Mouse (Mus musculus): ENCODE measurements at regions not wholly inside any gene's neighbourhood (a gene's known extent, or its start where the extent isn't known, plus 50 kb on each side); places are given as distances from the start of the nearest gene placed in this dataset.

- DNase-seq = no peak
These were observed 118.5 kb downstream of the Ccdc50 start for GRCm38 (mm10) chr16:27507212-27507611.

GRCm38 (mm10) chr16:27523527-27524121, 135.0 kb downstream of the Ccdc50 start:
- peak; percentile 83 for DNase-seq

GRCm38 (mm10) chr16:27526669-27527068, 138.0 kb downstream of the Ccdc50 start:
- DNase-seq = no peak

GRCm38 (mm10) chr16:27530634-27531033, 142.0 kb downstream of the Ccdc50 start:
- DNase-seq = no peak
